Mouse (Mus musculus) cerebellum, adult 2 months (tissue): ENCODE results near the gene BC024063. TPM values are rescaled to one million over a fixed set of nuclear protein-coding genes. Genes with fewer than 3 reads are reported as not detected.
"Not testable (repeated sequence)": the region's sequence is repeated elsewhere in the genome, so short reads cannot be mapped to it uniquely, and the experiment has no call there.

ENCODE experiments used
- DNase-seq, 2 experiments: peaks; one replicate each; pipeline ENCODE4 v3.0.0; 2021
- H3K27ac ChIP-seq: fragments of 200-500 bp; 2 replicates; pipeline ENCODE4 v1.5.1; 2012; ENCODE audit warnings: low read length, control low read depth, inconsistent platforms; ENCODE audit not compliant: insufficient read depth
- H3K27me3 ChIP-seq: fragments of 200-500 bp; 2 replicates; pipeline ENCODE4 v1.6.1; 2012; ENCODE audit warnings: inconsistent platforms, mild to moderate bottlenecking, low read length, moderate library complexity; ENCODE audit not compliant: control insufficient read depth, insufficient read depth
- H3K4me1 ChIP-seq: fragments of 200-500 bp; 2 replicates; pipeline ENCODE4 v1.6.1; 2011; ENCODE audit warnings: low read length; ENCODE audit not compliant: control insufficient read depth, insufficient read depth
- H3K4me3 ChIP-seq: fragments of 200-500 bp; replicated peaks from 2 replicates; pipeline ENCODE3; 2011; ENCODE audit warnings: mild to moderate bottlenecking, low read depth, low read length, control low read depth; ENCODE audit not compliant: insufficient read depth
- CTCF ChIP-seq: fragments of 200-500 bp; IDR thresholded peaks from 2 replicates; pipeline ENCODE4 v1.5.1; 2011; ENCODE audit warnings: low read depth, mild to moderate bottlenecking, control low read depth, low read length, moderate library complexity, borderline replicate concordance; ENCODE audit not compliant: insufficient read depth
- POLR2A ChIP-seq: fragments of 200-500 bp; IDR thresholded peaks from 2 replicates; pipeline ENCODE4 v1.6.1; 2011; ENCODE audit warnings: low read length, control low read depth, borderline replicate concordance; ENCODE audit not compliant: insufficient read depth
- WGBS: fragments of 180-500 bp; shearing (Covaris S2); methylation state at CpG from one replicate; pipeline ENCODE4 v1.1.7; 2018; 5-methylcytosine and 5-hydroxymethylcytosine counted together
- polyA plus RNA-seq: library from polyadenylated mRNA; depleted of rRNA; stranded (reverse); fragments of >200 nt; gene quantifications from 2 replicates; pipeline ENCODE4 v1.2.3, GENCODE M21; 2012; rRNA removed

BC024063 gene
- 2.5 and 2.9 TPM in 2 replicates for polyA plus RNA-seq

DNA sequence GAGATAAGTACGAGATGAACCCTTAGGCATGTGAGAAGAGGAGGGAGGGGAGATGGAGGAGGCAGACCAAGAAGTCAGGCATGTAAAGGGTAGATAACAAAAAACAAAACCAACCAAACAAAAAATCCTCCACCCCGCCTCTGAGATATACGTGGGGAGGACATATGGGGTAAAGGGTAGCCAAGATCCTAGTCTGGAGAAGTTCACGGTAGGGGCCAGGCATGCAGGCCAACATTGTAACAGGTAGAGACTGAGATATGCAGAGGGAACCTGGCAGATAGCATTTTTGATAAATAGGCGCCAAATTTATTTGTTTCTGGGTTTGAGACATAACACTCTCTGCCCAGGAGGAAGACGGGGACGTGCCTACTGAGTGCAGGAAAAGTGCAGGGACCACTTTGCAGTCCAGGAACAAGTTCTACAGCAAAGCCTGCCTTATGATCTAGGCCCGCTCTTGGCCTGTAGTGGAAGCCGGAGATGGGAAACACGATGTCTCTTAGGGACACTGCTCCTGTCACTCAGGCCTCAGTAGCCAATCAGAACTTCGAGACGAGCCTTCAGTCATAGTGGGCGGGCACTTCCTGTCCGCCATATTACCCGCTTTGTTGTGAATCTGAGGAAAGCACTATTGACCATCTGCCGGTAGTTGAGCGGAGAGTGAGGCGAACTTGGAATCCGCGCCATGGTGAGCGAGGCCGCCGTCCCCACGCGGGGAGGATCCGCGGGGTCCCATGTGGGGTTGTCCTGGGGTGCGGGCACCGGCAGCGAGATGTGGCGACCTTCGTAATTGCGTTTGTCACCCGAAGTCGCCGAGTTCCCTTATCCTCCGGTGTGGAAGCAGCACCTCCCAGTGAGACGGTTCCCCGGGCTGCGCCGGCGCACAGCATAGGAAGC, at the start of gene BC024063:
BC024063 (plus strand) TSS at position 626 of the 894 bp plus-strand sequence.
- WGBS = 17% methylated on average over 42 of the region's 42 CpGs
- H3K27ac ChIP-seq = peak within 1 kb of the TSS; percentile 82
- not testable (repeated sequence) for H3K27me3 ChIP-seq

GRCm38 (mm10) chr10:82042191-82042590, 41.0 kb upstream of the BC024063 start:
- H3K27me3 ChIP-seq = no peaks in the 10 kb centered on the region
- H3K4me3 ChIP-seq = no peak overlapping the region
- WGBS = 32% methylated on average over 2 of the region's 2 CpGs
- TF ChIP-seq POLR2A (no peak), CTCF (no peak)
- DNase-seq = no peak
- no peaks in the 10 kb centered on the region for H3K4me1 ChIP-seq
- H3K27ac ChIP-seq = no peak overlapping the region

More for the DNA sequence above, at the start of gene BC024063:
- peak; percentile 85 for DNase-seq
- H3K4me3 ChIP-seq = peak within 1 kb of the TSS; percentile 65
- not testable (repeated sequence) for H3K4me1 ChIP-seq

- WGBS = 84% methylated on average over 3 of the region's 3 CpGs
- TF ChIP-seq POLR2A (no peak), CTCF (no peak)
- DNase-seq = no peak
- H3K4me1 ChIP-seq = no peaks in the 10 kb centered on the region
- no peaks in the 10 kb centered on the region for H3K27me3 ChIP-seq
- H3K27ac ChIP-seq = no peak overlapping the region
- H3K4me3 ChIP-seq = no peak overlapping the region
These were observed 36.5 kb upstream of the BC024063 start for GRCm38 (mm10) chr10:82046603-82047002.

DNA sequence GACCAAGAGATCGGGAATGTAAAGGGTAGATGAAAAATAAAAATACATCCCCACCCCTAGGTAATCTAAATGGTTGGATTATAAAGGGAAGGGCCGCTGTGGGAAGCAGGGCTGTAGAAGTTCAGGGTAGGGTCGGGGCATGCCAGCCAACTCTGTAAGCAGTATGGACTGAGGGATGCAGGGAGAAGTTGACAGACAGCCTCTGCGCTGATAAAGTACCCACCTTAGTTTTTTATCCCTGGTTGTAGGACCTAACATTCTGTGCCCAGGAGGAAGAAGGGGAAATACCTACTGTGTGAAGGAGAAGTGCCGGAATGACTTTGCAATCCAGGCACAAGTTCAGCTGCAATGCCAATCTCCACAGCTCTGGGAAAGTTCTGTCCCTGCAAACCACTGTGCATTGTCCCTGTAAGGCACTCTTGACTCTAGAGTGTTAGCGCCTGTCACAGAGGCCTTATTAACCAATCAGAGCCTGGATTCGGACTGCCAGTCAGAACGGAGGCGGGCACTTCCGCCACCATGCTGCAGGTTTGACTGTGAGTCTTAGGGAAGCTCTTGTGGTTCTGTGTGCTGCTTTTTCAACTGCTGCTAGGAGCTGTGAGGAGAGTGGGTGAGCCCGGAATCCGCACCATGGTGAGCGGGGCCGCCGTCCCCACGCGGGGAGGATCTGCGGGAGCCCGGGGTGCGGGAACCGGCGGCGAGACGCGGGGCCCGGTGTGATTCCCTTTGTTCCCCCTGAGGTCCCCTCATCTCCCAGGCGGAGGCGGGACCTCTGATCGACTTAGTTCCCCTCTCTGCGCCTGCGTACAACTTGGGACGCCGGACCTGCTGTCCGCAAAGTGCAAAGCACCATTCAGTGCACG, 35.3 kb upstream of the BC024063 start, which contains the start of gene Zfp873:
Zfp873 (plus strand) TSS at position 527 of the 863 bp plus-strand sequence.
- no peaks in the 10 kb centered on the region for H3K27me3 ChIP-seq
- TF ChIP-seq CTCF = no peak
- TF ChIP-seq POLR2A = peak; percentile 66; the same call in 1 of the 2 replicates
- peak within 1 kb of the TSS; percentile 56 for H3K4me3 ChIP-seq
- no peaks in the 10 kb centered on the region for H3K4me1 ChIP-seq
- DNase-seq = peak; percentile 95 to 96
- peak within 1 kb of the TSS; percentile 75; the same call in 1 of the 2 replicates for H3K27ac ChIP-seq
- WGBS = 9% methylated on average over 35 of the region's 35 CpGs

DNA sequence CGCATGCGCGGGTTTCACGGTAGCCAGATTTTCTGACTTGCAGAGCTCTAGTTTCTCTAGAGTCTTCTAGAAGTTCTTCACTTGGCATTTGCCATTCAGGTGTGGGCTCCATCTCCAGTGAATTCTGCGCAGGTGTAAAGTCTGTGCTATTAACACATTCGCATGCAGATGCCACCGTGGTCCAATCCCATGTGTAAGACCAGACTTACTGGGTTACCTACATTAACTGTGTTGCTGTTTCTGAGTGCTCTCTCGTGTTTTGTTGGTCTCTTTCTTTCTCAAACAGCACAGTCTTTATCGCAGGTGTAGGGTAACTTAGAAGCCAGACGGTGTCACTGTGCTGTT, 34.7 kb upstream of the BC024063 start:
- WGBS = 27% methylated on average over 10 of the region's 10 CpGs
- H3K27ac ChIP-seq, H3K4me1 ChIP-seq, DNase-seq, H3K27me3 ChIP-seq: not testable (repeated sequence)
- peak overlapping the region; percentile 56 for H3K4me3 ChIP-seq

GRCm38 (mm10) chr10:82083622-82083971, 444 bp downstream of the BC024063 start:
- H3K4me3 ChIP-seq = peak overlapping the region; percentile 65
- H3K27me3 ChIP-seq, DNase-seq, H3K4me1 ChIP-seq: not testable (repeated sequence)
- WGBS = 18% methylated on average over 14 of the region's 14 CpGs
- H3K27ac ChIP-seq = peak overlapping the region; percentile 82; the same call in 1 of the 2 replicates

DNA sequence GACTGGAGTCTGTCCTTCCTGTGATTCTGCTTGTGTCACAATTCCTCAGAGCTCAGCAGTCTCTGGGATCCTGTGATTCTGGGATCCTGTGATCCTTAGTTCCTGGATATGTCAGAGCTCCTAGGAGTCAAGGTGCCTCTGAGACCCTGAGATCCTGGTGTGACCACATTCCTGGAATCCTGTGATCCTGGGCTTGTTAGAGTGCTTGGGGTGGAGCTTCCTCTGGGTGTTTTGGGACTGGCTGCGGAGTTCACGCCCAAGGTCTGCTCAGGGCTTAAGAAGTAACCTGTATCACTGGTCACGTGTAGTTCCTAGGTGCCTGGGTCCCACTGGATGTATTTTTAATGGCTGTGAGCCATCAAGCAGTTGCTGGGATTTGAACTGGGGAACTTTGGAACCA, 34.1 kb downstream of the BC024063 start:
- TF ChIP-seq POLR2A = no peak
- TF ChIP-seq CTCF = no peak
- no peak for DNase-seq
- WGBS = 83% methylated on average over 3 of the region's 3 CpGs
- Histone ChIP-seq H3K4me3 (no peak overlapping the region), H3K27me3 (no peaks in the 10 kb centered on the region), H3K27ac (no peak overlapping the region), H3K4me1 (no peaks in the 10 kb centered on the region)

DNA sequence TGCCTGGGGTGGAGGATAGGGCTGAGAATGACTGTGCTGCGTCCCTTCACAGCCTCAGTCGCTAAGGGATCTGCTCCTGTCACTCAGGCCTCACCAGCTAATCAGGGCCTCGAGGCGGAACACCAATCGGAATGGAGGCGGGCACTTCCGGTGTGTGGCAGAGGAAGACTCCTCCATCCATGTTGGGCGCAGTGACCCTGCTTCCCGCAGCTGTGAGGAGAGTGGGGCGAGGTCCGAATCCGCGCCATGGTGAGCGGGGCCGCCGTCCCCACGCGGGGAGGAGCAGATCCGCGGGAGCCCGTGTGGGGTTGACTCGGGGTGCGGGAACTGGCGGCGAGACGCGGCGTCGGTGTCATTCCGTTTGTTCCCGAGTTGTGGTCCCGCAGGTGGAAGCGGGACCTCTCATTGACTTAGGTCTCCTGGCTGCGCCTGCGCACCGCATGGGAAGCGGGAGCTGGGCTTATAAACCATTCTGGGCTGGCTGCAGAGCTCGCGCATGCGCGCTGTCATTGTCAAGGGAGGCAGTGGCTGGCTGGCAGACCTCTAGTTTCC, 44.8 kb downstream of the BC024063 start, which contains the start of gene AU041133:
AU041133 (plus strand) TSS at position 164 of the 552 bp plus-strand sequence.
- Histone ChIP-seq H3K27me3 (no peaks in the 10 kb centered on the region), H3K4me3 (peak within 1 kb of the TSS; percentile 58), H3K4me1 (no peaks in the 10 kb centered on the region), H3K27ac (peak within 1 kb of the TSS; percentile 65)
- peak; percentile 94 for DNase-seq
- 3% methylated on average over 41 of the region's 41 CpGs for WGBS
- TF ChIP-seq POLR2A (peak; percentile 88), CTCF (no peak)
